Mouse (Mus musculus) liver, postnatal 0 days (tissue): ENCODE measurements at regions not wholly inside any gene's neighbourhood (a gene's known extent, or its start where the extent isn't known, plus 50 kb on each side); places are given as distances from the start of the nearest gene placed in this dataset.

Source experiments
- CTCF ChIP-seq: sonication (generic); IDR thresholded peaks from 2 replicates; pipeline ENCODE4 v1.5.1; 2016; ENCODE audit warnings: antibody characterized with exemption, low read depth
- EP300 ChIP-seq: IDR thresholded peaks from 2 replicates; pipeline ENCODE4 v1.6.1; 2016; ENCODE audit warnings: antibody characterized with exemption, low read depth, mild to moderate bottlenecking

GRCm38 (mm10) chr16:84592978-84593377 lies 78.1 kb downstream of the A730009L09Rik start:
- TF ChIP-seq CTCF = no peak
- TF ChIP-seq EP300 = no peak
